Mouse (Mus musculus): ENCODE data around the gene Zfp335. TPM values are rescaled to one million over a fixed set of nuclear protein-coding genes. Genes with fewer than 3 reads are reported as not detected.

Zfp335 gene
- polyA plus RNA-seq, 1 experiment = 11.0 TPM

DNA sequence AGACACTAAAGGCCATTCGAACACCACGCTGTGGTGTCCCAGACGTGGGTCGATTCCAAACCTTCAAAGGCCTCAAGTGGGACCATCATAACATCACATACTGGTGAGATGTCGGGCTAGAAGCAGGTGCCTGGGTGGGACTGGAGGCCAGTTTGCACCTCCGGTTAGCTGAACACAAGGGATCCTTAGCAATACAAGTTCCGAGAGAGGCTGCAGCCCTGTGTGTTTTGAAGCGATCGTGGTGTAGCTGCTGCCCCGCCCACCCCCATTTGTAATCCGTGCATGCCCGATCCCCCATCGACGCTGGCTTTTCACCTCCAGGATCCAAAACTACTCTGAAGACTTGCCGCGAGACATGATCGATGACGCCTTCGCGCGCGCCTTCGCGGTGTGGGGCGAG, 37.4 kb upstream of the Zfp335 start:
- Histone ChIP-seq H3K4me3 (ENCODE audit: insufficient read depth, low read length) (no peak overlapping the region), H3K4me1 (ENCODE audit: control insufficient read depth, insufficient read depth, low read length) (no peaks in the 10 kb centered on the region), H3K27ac (ENCODE audit: insufficient read depth, low read length) (no peak overlapping the region)
- TF ChIP-seq CTCF (IDR thresholded peaks at IDR 0.05; ENCODE audit: borderline replicate concordance, insufficient read depth, low read length) (no peak), POLR2A (IDR thresholded peaks at IDR 0.05; ENCODE audit: low read depth, low read length) (no peak)

DNA sequence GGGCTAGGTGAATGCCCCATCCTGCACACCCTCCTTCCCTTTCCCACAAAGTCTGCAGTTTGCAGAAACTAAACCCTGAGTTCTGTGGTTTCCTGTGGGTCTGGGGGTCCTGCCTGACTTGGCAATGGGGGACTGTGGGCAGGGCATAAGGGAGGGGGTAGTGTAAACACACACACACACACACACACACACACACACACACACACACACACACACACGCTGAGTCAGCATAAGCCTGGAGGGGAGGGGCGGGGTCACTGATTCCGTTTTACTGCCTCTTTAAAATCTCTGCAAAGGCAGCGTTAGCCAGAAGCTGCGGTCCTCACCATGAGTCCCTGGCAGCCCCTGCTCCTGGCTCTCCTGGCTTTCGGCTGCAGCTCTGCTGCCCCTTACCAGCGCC, 36.4 kb upstream of the Zfp335 start:
- no peak overlapping the region for H3K4me3 ChIP-seq (ENCODE audit: insufficient read depth, low read length)

DNA sequence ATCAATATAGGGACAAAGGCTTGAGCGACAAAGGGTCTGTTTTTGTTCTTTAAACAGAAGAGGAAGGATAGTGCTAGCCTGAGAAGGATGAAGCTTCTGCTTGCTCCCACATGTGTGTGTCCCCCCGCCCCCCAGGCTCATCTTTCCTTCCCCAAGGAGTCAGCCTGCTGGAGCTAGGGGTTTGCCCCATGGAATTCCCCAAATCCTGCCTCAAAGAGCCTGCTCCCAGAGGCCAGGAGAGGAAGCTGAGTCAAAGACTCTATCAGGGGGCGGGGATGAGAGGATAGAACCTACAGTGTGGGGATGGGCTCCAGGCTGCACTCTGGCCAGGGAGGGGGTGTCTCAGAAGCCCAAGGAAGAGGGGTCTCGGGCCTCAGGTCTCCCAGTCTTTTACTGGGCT, 35.9 kb upstream of the Zfp335 start:
- no peak overlapping the region for H3K4me3 ChIP-seq (ENCODE audit: insufficient read depth, low read length)
- no peak overlapping the region for H3K27ac ChIP-seq (ENCODE audit: insufficient read depth, low read length)
- TF ChIP-seq POLR2A (IDR thresholded peaks at IDR 0.05; ENCODE audit: low read depth, low read length) = no peak
- TF ChIP-seq CTCF (IDR thresholded peaks at IDR 0.05; ENCODE audit: borderline replicate concordance, insufficient read depth, low read length) = no peak

More for the DNA sequence above, 36.4 kb upstream of the Zfp335 start:
- TF ChIP-seq POLR2A (IDR thresholded peaks at IDR 0.05; ENCODE audit: low read depth, low read length) (no peak), CTCF (IDR thresholded peaks at IDR 0.05; ENCODE audit: borderline replicate concordance, insufficient read depth, low read length) (no peak)
- no peak overlapping the region for H3K27ac ChIP-seq (ENCODE audit: insufficient read depth, low read length)
- H3K4me1 ChIP-seq (ENCODE audit: control insufficient read depth, insufficient read depth, low read length) = no peaks in the 10 kb centered on the region

GRCm38 (mm10) chr2:164942692-164943290, 31.2 kb upstream of the Zfp335 start:
- Histone ChIP-seq H3K27ac (ENCODE audit: insufficient read depth, low read length) (no peak overlapping the region), H3K4me3 (ENCODE audit: insufficient read depth, low read length) (no peak overlapping the region), H3K4me1 (ENCODE audit: control insufficient read depth, insufficient read depth, low read length) (no peaks in the 10 kb centered on the region)
- no peak for TF ChIP-seq CTCF (IDR thresholded peaks at IDR 0.05; ENCODE audit: borderline replicate concordance, insufficient read depth, low read length)
- no peak for TF ChIP-seq POLR2A (IDR thresholded peaks at IDR 0.05; ENCODE audit: low read depth, low read length)

More for the DNA sequence above, 35.9 kb upstream of the Zfp335 start:
- no peaks in the 10 kb centered on the region for H3K4me1 ChIP-seq (ENCODE audit: control insufficient read depth, insufficient read depth, low read length)

- Histone ChIP-seq H3K27ac (ENCODE audit: insufficient read depth, low read length) (no peak within 1 kb of the TSS), H3K4me3 (ENCODE audit: insufficient read depth, low read length) (no peak within 1 kb of the TSS), H3K4me1 (ENCODE audit: control insufficient read depth, insufficient read depth, low read length) (no peaks in the 10 kb centered on the region)
- TF ChIP-seq CTCF (IDR thresholded peaks at IDR 0.05; ENCODE audit: borderline replicate concordance, insufficient read depth, low read length) (no peak), POLR2A (IDR thresholded peaks at IDR 0.05; ENCODE audit: low read depth, low read length) (no peak)
These were observed 28.7 kb upstream of the Zfp335 start, which contains the start of gene Mmp9 for GRCm38 (mm10) chr2:164940140-164940830. TSS of gene Mmp9 (plus strand) at chr2:164940780.

- TF ChIP-seq CTCF (IDR thresholded peaks at IDR 0.05; ENCODE audit: borderline replicate concordance, insufficient read depth, low read length) (no peak), POLR2A (IDR thresholded peaks at IDR 0.05; ENCODE audit: low read depth, low read length) (no peak)
- Histone ChIP-seq H3K4me3 (ENCODE audit: insufficient read depth, low read length) (peak overlapping the region; percentile 9; the same call in 1 of the 2 replicates), H3K4me1 (ENCODE audit: control insufficient read depth, insufficient read depth, low read length) (no peaks in the 10 kb centered on the region), H3K27ac (ENCODE audit: insufficient read depth, low read length) (no peak overlapping the region)
These were observed 27.5 kb upstream of the Zfp335 start for GRCm38 (mm10) chr2:164939106-164939505.

DNA sequence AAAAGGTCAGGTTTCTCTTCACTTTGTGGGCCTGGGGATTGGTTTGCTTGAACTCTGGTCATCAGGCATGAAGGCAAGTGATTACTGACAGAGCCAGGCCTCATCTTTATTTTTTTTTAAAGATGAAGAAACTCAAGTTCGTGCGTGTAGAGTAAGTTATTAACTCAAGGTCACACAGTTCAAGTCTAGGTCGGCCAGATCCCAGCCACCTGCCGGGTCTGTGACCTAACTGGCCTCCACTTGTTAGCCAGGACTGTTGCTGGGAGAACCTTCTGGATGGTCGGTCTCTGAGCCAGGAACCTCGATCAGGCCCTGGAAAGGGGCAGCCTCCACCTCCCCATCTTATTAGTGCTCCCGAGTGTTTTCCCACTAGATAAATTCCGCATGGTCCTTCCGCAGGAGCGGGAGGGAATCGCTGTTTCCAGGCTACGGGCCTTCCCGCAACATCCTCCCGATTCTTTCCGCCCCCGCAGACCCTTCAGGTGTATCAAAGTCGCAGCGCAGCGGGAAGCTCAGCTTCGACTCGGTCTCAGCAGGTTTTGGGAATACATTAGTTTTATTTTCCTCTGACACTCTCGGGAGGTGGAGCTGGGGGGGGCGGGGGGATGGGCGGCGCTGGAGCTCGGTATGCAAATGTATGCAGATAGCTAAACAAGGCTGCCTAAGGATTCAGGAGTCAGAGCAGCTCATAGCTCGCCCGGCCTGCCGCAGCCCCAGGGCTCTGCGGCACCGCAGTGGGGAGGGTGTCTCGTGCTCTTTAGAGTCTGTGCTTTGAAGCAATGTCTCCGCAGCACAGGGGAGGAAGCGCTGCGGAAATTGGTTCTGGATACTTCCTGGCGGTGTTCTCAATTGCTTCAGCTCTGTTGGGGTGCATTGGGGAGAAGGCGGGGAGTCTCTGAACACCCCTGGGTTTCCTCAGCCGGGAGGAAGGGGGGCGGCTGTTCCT, 26.9 kb upstream of the Zfp335 start:
- Histone ChIP-seq H3K4me1 (ENCODE audit: control insufficient read depth, insufficient read depth, low read length) (no peaks in the 10 kb centered on the region), H3K4me3 (ENCODE audit: insufficient read depth, low read length) (peak overlapping the region; percentile 9; the same call in 1 of the 2 replicates), H3K27ac (ENCODE audit: insufficient read depth, low read length) (no peak overlapping the region)
- TF ChIP-seq POLR2A (IDR thresholded peaks at IDR 0.05; ENCODE audit: low read depth, low read length) (0 out of 2 replicates have a peak, but pooled peaks have one; percentile 16), CTCF (IDR thresholded peaks at IDR 0.05; ENCODE audit: borderline replicate concordance, insufficient read depth, low read length) (no peak)

- H3K27ac ChIP-seq (ENCODE audit: insufficient read depth, low read length) = no peak overlapping the region
- TF ChIP-seq POLR2A (IDR thresholded peaks at IDR 0.05; ENCODE audit: low read depth, low read length) = no peak
- TF ChIP-seq CTCF (IDR thresholded peaks at IDR 0.05; ENCODE audit: borderline replicate concordance, insufficient read depth, low read length) = no peak
These were observed 24.4 kb upstream of the Zfp335 start for GRCm38 (mm10) chr2:164935991-164936390.

DNA sequence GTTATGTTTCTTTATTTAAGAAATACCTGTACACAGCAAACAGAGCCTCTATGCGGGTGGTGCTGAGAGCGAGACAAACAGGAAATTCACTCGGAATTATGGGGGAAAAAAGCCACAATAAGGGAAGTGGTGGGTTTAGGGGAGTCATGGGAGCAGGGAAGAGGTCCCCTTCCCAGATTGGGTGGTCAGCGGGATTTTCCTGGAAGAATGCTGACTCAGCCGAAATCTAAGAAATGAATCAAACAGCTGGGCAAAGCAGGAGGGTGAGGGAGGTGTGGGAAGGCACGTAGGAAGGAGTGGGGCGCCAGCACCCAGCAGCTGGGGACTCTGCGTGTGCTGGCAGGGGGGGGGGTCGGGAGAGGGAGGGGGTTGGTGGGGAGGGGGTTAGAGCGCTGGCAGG, 22.0 kb upstream of the Zfp335 start:
- TF ChIP-seq CTCF (IDR thresholded peaks at IDR 0.05; ENCODE audit: borderline replicate concordance, insufficient read depth, low read length) (no peak), POLR2A (IDR thresholded peaks at IDR 0.05; ENCODE audit: low read depth, low read length) (no peak)
- no peak overlapping the region for H3K4me3 ChIP-seq (ENCODE audit: insufficient read depth, low read length)
- H3K4me1 ChIP-seq (ENCODE audit: control insufficient read depth, insufficient read depth, low read length) = no peaks in the 10 kb centered on the region
- H3K27ac ChIP-seq (ENCODE audit: insufficient read depth, low read length) = no peak overlapping the region

More at GRCm38 (mm10) chr2:164935991-164936390, 24.4 kb upstream of the Zfp335 start:
- Histone ChIP-seq H3K4me1 (ENCODE audit: control insufficient read depth, insufficient read depth, low read length) (no peaks in the 10 kb centered on the region), H3K4me3 (ENCODE audit: insufficient read depth, low read length) (no peak overlapping the region)

Data from embryonic fibroblast, embryonic 13.5 days (primary cell).